Mouse (Mus musculus) small intestine, adult 2 months (tissue): Measurements from ENCODE around the gene Set.

ENCODE experiments used
- CTCF ChIP-seq: fragments of 200-500 bp; IDR thresholded peaks from 2 replicates; pipeline ENCODE4 v1.5.1; 2012; ENCODE audit warnings: low read depth, mild to moderate bottlenecking, control low read depth, inconsistent platforms, low read length, moderate library complexity, mixed read lengths; ENCODE audit not compliant: insufficient replicate concordance, insufficient read length; ENCODE audit errors: extremely low read depth
- POLR2A ChIP-seq: fragments of 200-500 bp; IDR thresholded peaks from 2 replicates; pipeline ENCODE4 v1.6.1; 2012; ENCODE audit warnings: low read depth, mild to moderate bottlenecking, control low read depth, inconsistent platforms, low read length, moderate library complexity

- TF ChIP-seq CTCF (no peak), POLR2A (no peak)
These were observed 42.7 kb upstream of the Set start for GRCm38 (mm10) chr2:30014326-30014966.
